Mouse (Mus musculus) heart, postnatal 0 days (tissue): ENCODE measurements around the gene Wdhd1.

Experiments
- CTCF ChIP-seq: IDR thresholded peaks from 2 replicates; pipeline ENCODE4 v1.5.1; 2016; ENCODE audit warnings: antibody characterized with exemption, control low read depth, low read depth
- EP300 ChIP-seq: IDR thresholded peaks from 2 replicates; pipeline ENCODE4 v1.6.1; 2016; ENCODE audit warnings: antibody characterized with exemption, low read depth

DNA sequence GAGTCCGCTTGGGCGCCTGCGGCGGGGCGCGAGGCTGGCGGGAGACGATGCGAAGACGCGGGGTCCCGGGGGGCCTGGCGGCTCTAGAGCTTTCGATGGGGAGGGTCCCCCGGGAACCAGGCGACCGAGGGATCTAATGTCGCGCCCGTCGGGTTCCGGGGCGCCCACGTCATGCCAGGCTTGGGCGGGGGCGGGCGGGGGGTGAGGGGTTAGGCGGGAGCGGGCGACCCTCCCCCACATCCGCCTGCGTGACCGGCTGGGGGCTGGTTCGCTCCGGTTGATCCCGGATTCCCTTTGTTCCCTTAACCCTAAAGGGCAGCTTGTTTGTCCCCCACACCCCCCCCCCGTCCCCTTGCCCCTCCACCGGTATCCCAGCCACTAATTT lies 21.7 kb upstream of the Wdhd1 start:
- TF ChIP-seq CTCF (no peak), EP300 (no peak; the same call in 1 of the 2 replicates)
